Mouse (Mus musculus): Measurements from ENCODE around the gene Dock1. TPM values are rescaled to one million over a fixed set of nuclear protein-coding genes. Genes with fewer than 3 reads are reported as not detected.

Dock1 gene
- total RNA-seq, 2 experiments from 2014 or later, result 0.76 to 8.0 TPM

- ATAC-seq (replicated peaks; ENCODE audit: low FRiP score, poor library complexity, severe bottlenecking), result no peak
Observed at GRCm38 (mm10) chr7:134804422-134804821, 134.0 kb downstream of the Dock1 start.

GRCm38 (mm10) chr7:134806799-134807198 is 136.3 kb downstream of the Dock1 start:
- no peak for ATAC-seq (replicated peaks; ENCODE audit: low FRiP score, poor library complexity, severe bottlenecking)

- ATAC-seq (replicated peaks; ENCODE audit: low FRiP score, poor library complexity, severe bottlenecking), result no peak
Observed at GRCm38 (mm10) chr7:134808406-134808805, 138.0 kb downstream of the Dock1 start.

GRCm38 (mm10) chr7:134809241-134809975 is 139.0 kb downstream of the Dock1 start:
- ATAC-seq (replicated peaks; ENCODE audit: low FRiP score, poor library complexity, severe bottlenecking), result no peak

GRCm38 (mm10) chr7:134818471-134818870 is 148.0 kb downstream of the Dock1 start:
- no peak for ATAC-seq (replicated peaks; ENCODE audit: low FRiP score, poor library complexity, severe bottlenecking)

- no peak for ATAC-seq (replicated peaks; ENCODE audit: low FRiP score, poor library complexity, severe bottlenecking)
Observed at GRCm38 (mm10) chr7:134821264-134821663, 150.8 kb downstream of the Dock1 start.

GRCm38 (mm10) chr7:134822006-134822405 is 151.6 kb downstream of the Dock1 start:
- ATAC-seq (replicated peaks; ENCODE audit: low FRiP score, poor library complexity, severe bottlenecking), result no peak

- ATAC-seq (replicated peaks; ENCODE audit: low FRiP score, poor library complexity, severe bottlenecking), result no peak
Observed at GRCm38 (mm10) chr7:134823891-134824290, 153.4 kb downstream of the Dock1 start.

- ATAC-seq (replicated peaks; ENCODE audit: low FRiP score, poor library complexity, severe bottlenecking), result no peak
Observed at GRCm38 (mm10) chr7:134840066-134840465, 169.6 kb downstream of the Dock1 start.

GRCm38 (mm10) chr7:134842751-134843150 is 172.3 kb downstream of the Dock1 start:
- ATAC-seq (replicated peaks; ENCODE audit: low FRiP score, poor library complexity, severe bottlenecking), result no peak

- no peak for ATAC-seq (replicated peaks; ENCODE audit: low FRiP score, poor library complexity, severe bottlenecking)
Observed at GRCm38 (mm10) chr7:134862000-134862399, 191.5 kb downstream of the Dock1 start.

- ATAC-seq (replicated peaks; ENCODE audit: low FRiP score, poor library complexity, severe bottlenecking), result no peak
Observed at GRCm38 (mm10) chr7:134864175-134864574, 193.7 kb downstream of the Dock1 start.

- ATAC-seq (replicated peaks; ENCODE audit: low FRiP score, poor library complexity, severe bottlenecking), result no peak
Observed at GRCm38 (mm10) chr7:134872511-134872910, 202.1 kb downstream of the Dock1 start.

- no peak for ATAC-seq (replicated peaks; ENCODE audit: low FRiP score, poor library complexity, severe bottlenecking)
Observed at GRCm38 (mm10) chr7:134872981-134873380, 202.5 kb downstream of the Dock1 start.

- no peak for ATAC-seq (replicated peaks; ENCODE audit: low FRiP score, poor library complexity, severe bottlenecking)
Observed at GRCm38 (mm10) chr7:134878985-134879384, 208.5 kb downstream of the Dock1 start.

- no peak for ATAC-seq (replicated peaks; ENCODE audit: low FRiP score, poor library complexity, severe bottlenecking)
Observed at GRCm38 (mm10) chr7:134880431-134880830, 210.0 kb downstream of the Dock1 start.

- ATAC-seq (replicated peaks; ENCODE audit: low FRiP score, poor library complexity, severe bottlenecking), result no peak
Observed at GRCm38 (mm10) chr7:134883516-134883915, 213.1 kb downstream of the Dock1 start.

GRCm38 (mm10) chr7:134892449-134892871 is 222.0 kb downstream of the Dock1 start:
- ATAC-seq (replicated peaks; ENCODE audit: low FRiP score, poor library complexity, severe bottlenecking), result no peak

GRCm38 (mm10) chr7:134892972-134893371 is 222.5 kb downstream of the Dock1 start:
- ATAC-seq (replicated peaks; ENCODE audit: low FRiP score, poor library complexity, severe bottlenecking), result no peak

- no peak for ATAC-seq (replicated peaks; ENCODE audit: low FRiP score, poor library complexity, severe bottlenecking)
Observed at GRCm38 (mm10) chr7:134894604-134895003, 224.2 kb downstream of the Dock1 start.

- no peak for ATAC-seq (replicated peaks; ENCODE audit: low FRiP score, poor library complexity, severe bottlenecking)
Observed at GRCm38 (mm10) chr7:134899462-134899861, 229.0 kb downstream of the Dock1 start.

GRCm38 (mm10) chr7:134901992-134902391 is 231.5 kb downstream of the Dock1 start:
- no peak for ATAC-seq (replicated peaks; ENCODE audit: low FRiP score, poor library complexity, severe bottlenecking)

Data from erythroid progenitor cell, adult 5-6 weeks (primary cell).